Mouse (Mus musculus) testis, adult 2 months (tissue): ENCODE measurements around the gene Gale. TPM values are rescaled to one million over a fixed set of nuclear protein-coding genes. Genes with fewer than 3 reads are reported as not detected.

Experiments
- H3K27ac ChIP-seq: fragments of 200-500 bp; 2 replicates; pipeline ENCODE4 v1.5.1; 2012; ENCODE audit warnings: low read depth, low read length; ENCODE audit not compliant: control insufficient read depth, insufficient read depth
- H3K27me3 ChIP-seq: fragments of 200-500 bp; 2 replicates; pipeline ENCODE4 v1.6.1; 2012; ENCODE audit warnings: mild to moderate bottlenecking, low read length, moderate library complexity; ENCODE audit not compliant: control insufficient read depth, insufficient read depth
- H3K36me3 ChIP-seq: fragments of 200-500 bp; 2 replicates; pipeline ENCODE4 v1.6.1; 2012; ENCODE audit warnings: mild to moderate bottlenecking, low read length; ENCODE audit not compliant: control insufficient read depth, insufficient read depth
- H3K4me1 ChIP-seq: fragments of 200-500 bp; 2 replicates; pipeline ENCODE4 v1.6.1; 2012; ENCODE audit warnings: low read length; ENCODE audit not compliant: control insufficient read depth, insufficient read depth
- H3K4me3 ChIP-seq: fragments of 200-500 bp; 2 replicates; pipeline ENCODE4 v1.5.1; 2012; ENCODE audit warnings: low read depth, mild to moderate bottlenecking, low read length, moderate library complexity, mixed read lengths; ENCODE audit not compliant: control insufficient read depth
- CTCF ChIP-seq: fragments of 200-500 bp; IDR thresholded peaks from 2 replicates; pipeline ENCODE4 v1.5.1; 2012; ENCODE audit warnings: low read depth, mild to moderate bottlenecking, inconsistent platforms, low read length, moderate library complexity; ENCODE audit not compliant: control insufficient read depth, insufficient read depth, insufficient replicate concordance
- POLR2A ChIP-seq: fragments of 200-500 bp; IDR thresholded peaks from 2 replicates; pipeline ENCODE4 v1.6.1; 2012; ENCODE audit warnings: low read depth, mild to moderate bottlenecking, inconsistent platforms, low read length, moderate library complexity; ENCODE audit not compliant: control insufficient read depth
- polyA plus RNA-seq: library from polyadenylated mRNA; depleted of rRNA; stranded (reverse); fragments of >200 nt; gene quantifications from 2 replicates; pipeline ENCODE4 v1.2.3, GENCODE M21; 2012; rRNA removed

The Gale gene
- polyA plus RNA-seq, 1 experiment: 8.9 TPM

DNA sequence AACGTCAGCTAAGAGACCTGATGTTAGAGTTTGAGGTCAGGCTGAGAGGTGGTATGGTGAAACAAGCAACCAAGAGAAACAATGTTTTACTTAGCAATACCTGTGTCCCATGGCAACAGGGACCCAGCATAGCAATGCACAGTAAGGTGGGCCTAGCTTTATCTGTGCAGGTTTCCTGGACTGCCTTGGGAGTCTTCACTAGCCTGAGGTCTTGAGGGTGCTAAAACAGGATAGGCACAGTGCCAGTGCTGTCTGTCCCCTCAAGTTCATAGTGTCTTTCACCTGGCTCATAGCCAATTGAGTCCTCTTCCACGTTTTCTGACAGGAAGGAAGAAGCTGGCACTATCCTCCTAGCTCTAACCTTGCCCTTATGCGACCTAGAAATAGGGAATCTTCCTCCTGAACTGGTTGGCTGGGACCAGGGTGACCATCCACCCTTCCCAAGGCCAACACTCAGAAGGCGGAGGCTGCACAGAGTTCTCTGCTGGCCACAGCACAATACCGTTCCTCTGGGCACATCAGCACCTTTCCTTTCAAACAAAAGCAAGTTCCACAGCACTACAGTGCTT is 40.7 kb downstream of the Gale start:
- Histone ChIP-seq H3K27ac (no peak overlapping the region), H3K4me1 (no peaks in the 10 kb centered on the region), H3K4me3 (no peak overlapping the region), H3K36me3 (peaks cover 7% of the 10 kb centered on the region), H3K27me3 (no peaks in the 10 kb centered on the region)
- TF ChIP-seq CTCF: no peak
- no peak for TF ChIP-seq POLR2A

DNA sequence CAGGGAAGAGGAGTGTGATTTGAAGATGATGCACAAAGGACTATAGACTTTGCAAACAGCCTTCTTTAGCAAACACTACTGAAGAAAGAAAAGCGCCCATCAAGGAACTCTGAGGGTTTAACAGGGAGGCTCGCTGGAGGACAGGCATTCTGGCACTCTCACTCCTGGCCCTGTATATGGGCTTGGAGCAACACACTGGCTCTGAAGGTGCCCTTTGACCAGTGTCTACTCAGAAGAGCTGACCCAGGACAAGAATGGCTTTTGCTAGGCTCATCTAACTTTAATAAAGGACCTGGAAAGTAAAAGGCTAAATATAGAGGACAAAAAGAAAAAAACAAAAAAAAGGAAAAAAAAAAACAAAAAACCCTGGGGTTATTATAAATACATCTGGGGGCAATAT is 41.4 kb downstream of the Gale start:
- Histone ChIP-seq H3K4me1 (no peaks in the 10 kb centered on the region), H3K36me3 (peaks cover 7% of the 10 kb centered on the region), H3K27me3 (no peaks in the 10 kb centered on the region), H3K27ac (no peak overlapping the region), H3K4me3 (no peak overlapping the region)
- no peak for TF ChIP-seq POLR2A

DNA sequence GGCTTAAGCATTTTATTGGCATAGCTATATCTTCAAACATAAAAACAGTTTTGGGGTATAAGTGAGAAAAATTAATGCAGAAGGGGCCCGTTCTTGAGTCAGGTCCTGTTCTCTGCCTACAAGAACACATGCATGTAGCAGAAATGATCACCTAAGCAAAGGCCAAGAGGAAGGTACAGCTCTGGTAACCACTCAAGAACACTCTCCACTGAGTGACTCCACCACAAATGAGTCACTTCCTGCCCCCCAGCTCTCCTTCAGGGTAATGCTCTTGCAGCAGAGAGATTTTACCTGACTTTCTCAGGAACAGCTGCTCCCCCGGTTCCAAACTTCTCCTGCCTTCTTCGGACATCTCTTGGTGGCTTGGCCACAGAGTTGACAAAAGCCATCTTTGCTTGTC is 43.3 kb downstream of the Gale start:
- Histone ChIP-seq H3K27me3 (no peaks in the 10 kb centered on the region), H3K4me3 (no peak overlapping the region), H3K27ac (no peak overlapping the region), H3K4me1 (no peaks in the 10 kb centered on the region), H3K36me3 (peaks cover 8% of the 10 kb centered on the region)
- TF ChIP-seq POLR2A: no peak
- no peak for TF ChIP-seq CTCF

DNA sequence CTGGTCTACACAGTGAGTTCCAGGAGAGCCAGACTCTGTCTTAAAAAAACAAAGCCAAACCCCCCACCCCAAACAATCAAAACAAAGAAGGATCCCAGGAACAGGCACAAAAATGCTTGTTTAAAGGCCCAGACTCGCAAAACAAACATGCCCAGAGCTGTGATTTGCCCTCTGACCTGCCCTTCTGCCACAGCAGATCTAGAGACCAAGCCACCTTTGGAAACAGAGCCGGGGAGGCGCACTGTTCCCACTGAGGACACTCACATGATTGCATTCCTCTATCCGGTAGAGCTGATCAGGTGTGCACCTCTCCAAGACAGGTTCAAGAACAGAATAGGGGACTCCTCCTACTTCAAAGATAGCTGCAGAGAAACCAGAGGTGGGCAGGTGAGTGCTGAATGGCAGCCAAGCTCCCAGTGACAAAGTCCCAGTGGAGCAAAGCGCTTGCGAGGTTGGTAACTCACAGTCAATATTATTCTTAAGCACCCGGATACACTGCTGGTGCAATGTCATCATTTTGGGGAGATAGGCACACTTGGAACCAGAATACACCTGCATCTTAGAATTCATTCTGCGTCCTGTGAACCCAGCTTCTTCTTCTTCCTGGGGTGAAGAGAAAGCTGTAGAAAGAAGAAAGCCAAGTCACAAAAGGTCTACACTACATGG is 45.4 kb downstream of the Gale start:
- Histone ChIP-seq H3K4me1 (no peaks in the 10 kb centered on the region), H3K36me3 (peaks cover 7% of the 10 kb centered on the region), H3K27ac (no peak overlapping the region), H3K4me3 (no peak overlapping the region), H3K27me3 (no peaks in the 10 kb centered on the region)
- TF ChIP-seq CTCF: no peak
- no peak for TF ChIP-seq POLR2A

DNA sequence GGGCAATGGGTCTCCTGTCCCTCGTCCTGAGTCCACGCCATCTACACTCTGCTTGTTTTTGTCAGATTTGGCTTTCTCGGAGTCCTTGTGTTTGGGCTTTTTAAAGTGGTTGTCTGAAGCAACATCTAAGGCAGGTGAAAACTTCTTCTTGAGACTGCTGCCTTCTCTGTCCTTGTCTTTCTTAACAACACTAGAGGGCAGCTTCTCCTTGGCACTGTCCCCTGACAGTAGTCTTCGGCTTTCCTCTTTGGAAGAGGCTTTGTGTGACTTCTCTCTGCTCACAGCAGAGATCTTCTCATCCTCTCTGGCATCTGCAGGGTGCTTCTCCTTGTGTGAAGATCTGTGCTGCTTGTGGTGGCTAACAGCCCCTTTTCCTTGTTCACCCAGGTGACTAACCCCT is 47.1 kb downstream of the Gale start:
- TF ChIP-seq POLR2A: no peak
- no peak for TF ChIP-seq CTCF
- Histone ChIP-seq H3K4me1 (no peaks in the 10 kb centered on the region), H3K27ac (no peak overlapping the region), H3K36me3 (peaks cover 7% of the 10 kb centered on the region), H3K27me3 (no peaks in the 10 kb centered on the region), H3K4me3 (no peak overlapping the region)

DNA sequence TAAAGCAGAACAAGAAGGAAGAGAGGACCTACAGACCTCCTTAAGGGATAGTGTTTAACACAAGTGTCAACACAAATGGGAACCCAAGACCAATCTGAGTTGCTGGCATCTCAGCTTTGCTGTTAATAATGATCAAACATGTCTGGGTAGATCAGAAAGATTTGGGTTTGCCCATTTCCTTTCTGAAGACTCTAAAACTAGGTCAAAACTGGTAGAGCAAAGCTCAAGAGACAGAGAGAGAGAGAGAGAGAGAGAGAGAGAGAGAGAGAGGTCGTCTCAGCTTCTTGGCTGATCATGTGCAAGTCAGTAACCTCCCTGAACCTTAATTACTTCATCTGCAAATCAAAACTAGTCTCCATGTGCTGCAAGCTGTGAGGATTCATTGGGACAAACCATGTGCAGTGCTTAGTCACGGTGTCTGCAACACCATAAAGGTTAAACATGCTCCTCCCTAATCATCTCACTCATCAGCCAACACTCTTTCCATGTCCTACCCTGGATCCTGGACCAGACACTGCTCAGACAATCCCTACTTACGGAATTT is 52.6 kb downstream of the Gale start:
- Histone ChIP-seq H3K27me3 (no peaks in the 10 kb centered on the region), H3K4me3 (no peak overlapping the region), H3K4me1 (peaks cover 7% of the 10 kb centered on the region), H3K27ac (no peak overlapping the region), H3K36me3 (no peaks in the 10 kb centered on the region; the same call in none of the 2 replicates)
- no peak for TF ChIP-seq POLR2A
- TF ChIP-seq CTCF: no peak

Other genes with a start within 250 kb of the Gale start
- gene Il22ra1, start 235.6 kb upstream of the Gale start, polyA plus RNA-seq: 0.17 TPM in 1 of 2 replicates, not detected in the other
- 0.45 and 0.47 TPM in 2 replicates for gene Myom3, start 204.0 kb upstream of the Gale start, polyA plus RNA-seq
- 72.8 and 76.8 TPM in 2 replicates for gene Srsf10, start 108.0 kb upstream of the Gale start, polyA plus RNA-seq
- 6.4 and 7.4 TPM in 2 replicates for gene Pnrc2, start 89.9 kb upstream of the Gale start, polyA plus RNA-seq
- gene Cnr2, start 68.3 kb upstream of the Gale start, polyA plus RNA-seq: 0.38 and 0.51 TPM in 2 replicates
- gene Fuca1, start 43.0 kb upstream of the Gale start, polyA plus RNA-seq: 76.9 and 84.0 TPM in 2 replicates
- gene Hmgcl, start 17.3 kb upstream of the Gale start, polyA plus RNA-seq: 10.2 and 11.6 TPM in 2 replicates
- gene Lypla2, start 8.9 kb downstream of the Gale start, polyA plus RNA-seq: 24.6 and 26.7 TPM in 2 replicates
- 56.1 and 60.7 TPM in 2 replicates for gene Pithd1, start 23.5 kb downstream of the Gale start, polyA plus RNA-seq
- gene Eloa, start 58.0 kb downstream of the Gale start, polyA plus RNA-seq: 12.0 and 14.1 TPM in 2 replicates
- 212 and 241 TPM in 2 replicates for gene Rpl11, start 89.7 kb downstream of the Gale start, polyA plus RNA-seq
- gene Id3, start 179.8 kb downstream of the Gale start, polyA plus RNA-seq: 8.0 and 16.8 TPM in 2 replicates
- gene E2f2, start 208.7 kb downstream of the Gale start, polyA plus RNA-seq: 0.58 and 1.0 TPM in 2 replicates
- 4.1 and 6.7 TPM in 2 replicates for gene Asap3, start 242.6 kb downstream of the Gale start, polyA plus RNA-seq